Comparison of ENCODE assay signal across 25 mouse cellular contexts in the genomic region with DNA sequence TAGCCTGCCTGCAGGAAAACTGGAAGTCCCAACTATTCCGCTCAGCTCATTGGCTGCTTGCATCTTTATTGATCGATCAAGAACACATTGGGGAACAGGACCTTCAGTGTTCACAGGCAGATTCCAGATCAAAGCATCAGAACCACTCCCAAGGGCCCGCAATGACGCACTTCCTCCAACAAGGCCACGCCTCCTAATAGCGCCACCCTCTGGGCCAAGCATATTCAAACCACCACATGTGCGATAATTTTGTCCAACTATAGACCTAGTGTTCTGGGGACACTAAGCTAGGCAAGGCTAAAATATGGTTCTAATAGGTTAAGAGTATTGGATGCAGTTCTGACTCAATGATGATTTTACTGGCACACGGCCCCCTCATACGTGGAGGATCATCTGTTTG. TPM values are rescaled to one million over a fixed set of nuclear protein-coding genes. Genes with fewer than 3 reads are reported as not detected.
DNase-seq lines count a peak whose midpoint lies in the region; ATAC-seq and TF ChIP-seq lines count a peak whose summit lies in the region.
"Had no signal": no experiment of that assay in that cellular context is flagged by ENCODE, and none has a peak within 500 bp of the region (broad histone marks: within the 10 kb centered on the region; RNA-seq: fewer than 3 reads in every experiment).

No protein-coding gene starts in this region.

- H3K4me3 ChIP-seq in E14TG2a.4 (replicated peaks; ENCODE audit: low read length) (no peak overlapping the region), ES-Bruce4 (ENCODE audit: low read depth, low read length) (no peak overlapping the region)
- H3K4me3 ChIP-seq in stomach, postnatal 0 days (ENCODE audit: low read depth, low read length): no peak overlapping the region
- H3K4me3 ChIP-seq: embryonic facial prominence, embryonic 13.5 days; embryonic facial prominence, embryonic 15.5 days; erythroblast, embryonic 14.5 days; forebrain, embryonic 10.5 days; forebrain, embryonic 12.5 days had no signal

- no peak overlapping the region for H3K4me2 ChIP-seq in stomach, postnatal 0 days (replicated peaks; ENCODE audit: low read depth)
- H3K4me2 ChIP-seq: embryonic facial prominence, embryonic 13.5 days; embryonic facial prominence, embryonic 15.5 days; forebrain, embryonic 12.5 days had no signal

- ATAC-seq in stomach, postnatal 0 days (ENCODE audit: low FRiP score, low TSS enrichment): no peak
- ATAC-seq: activated CD4-positive, CD25-positive, alpha-beta regulatory T cell, adult 4 months; forebrain, embryonic 14.5 days; forebrain, embryonic 16.5 days; Patski had no signal

- no peak for TF ChIP-seq EP300 in ES-Bruce4 (IDR thresholded peaks at IDR 0.05; ENCODE audit: insufficient read depth, low read depth, low read length)
- TF ChIP-seq EP300 in stomach, postnatal 0 days (optimal IDR thresholded peaks at IDR 0.05): no peak

- no peak overlapping the region for H3K27ac ChIP-seq in ES-Bruce4 (ENCODE audit: insufficient read depth, low read length)
- H3K27ac ChIP-seq in stomach, postnatal 0 days (replicated peaks): no peak overlapping the region
- H3K27ac ChIP-seq: embryonic facial prominence, embryonic 13.5 days; embryonic facial prominence, embryonic 15.5 days; forebrain, embryonic 10.5 days; forebrain, embryonic 12.5 days had no signal

- H3K4me1 ChIP-seq in E14TG2a.4 (replicated peaks; ENCODE audit: low read depth, low read length) (peaks cover 29% of the 10 kb centered on the region), ES-Bruce4 (ENCODE audit: control insufficient read depth, insufficient read depth, low read length) (no peaks in the 10 kb centered on the region)
- peaks cover 3% of the 10 kb centered on the region; the same call in 1 of the 2 replicates for H3K4me1 ChIP-seq in stomach, postnatal 0 days (replicated peaks; ENCODE audit: control insufficient read depth, insufficient read depth)

- no peak for TF ChIP-seq POLR2A in ES-Bruce4 (IDR thresholded peaks at IDR 0.05; ENCODE audit: insufficient read depth, low read length)

- no peak overlapping the region for H3K9ac ChIP-seq in ES-Bruce4 (ENCODE audit: low read depth, poor library complexity, severe bottlenecking)
- H3K9ac ChIP-seq in stomach, postnatal 0 days (ENCODE audit: low read length): no peak overlapping the region
- H3K9ac ChIP-seq: embryonic facial prominence, embryonic 13.5 days; embryonic facial prominence, embryonic 15.5 days; forebrain, embryonic 12.5 days had no signal

- TF ChIP-seq CTCF in E14TG2a.4 (conservative IDR thresholded peaks at IDR 0.05; ENCODE audit: low read length): peak; percentile 20
- peak; percentile 30 for TF ChIP-seq CTCF in ES-Bruce4 (IDR thresholded peaks at IDR 0.05; ENCODE audit: low read depth, low read length)
- TF ChIP-seq CTCF in stomach, postnatal 0 days (IDR thresholded peaks at IDR 0.05; ENCODE audit: low read depth): no peak

- peak; percentile 80 for DNase-seq in R1 (ENCODE audit: low read depth, low spot score)
- no peak for DNase-seq in layer of hippocampus, adult 11-12 months (ENCODE audit: low spot score)
- no peak for DNase-seq in stomach, postnatal 0 days (ENCODE audit: low spot score)
- no peak for DNase-seq in adrenal gland, adult 2 months
- DNase-seq: adrenal gland, postnatal 10 days; adrenal gland, postnatal 25 days; cerebellum, adult 11 months; cerebellum, adult 18-20 months; cerebellum, adult 8-10 months; cerebellum, adult 9-11 months; cerebellum, postnatal 14 days; cerebellum, postnatal 36 days; embryo, embryonic 11 days had no signal

- WGBS in stomach, postnatal 0 days: 90% methylated on average over 9 of the region's 9 CpGs

- H3K9me3 ChIP-seq in E14TG2a.4 (ENCODE audit: low read length) (no peaks in the 10 kb centered on the region), ES-Bruce4 (replicated peaks; ENCODE audit: control insufficient read depth, insufficient read depth, low read length, poor library complexity, severe bottlenecking) (no peaks in the 10 kb centered on the region)
- H3K9me3 ChIP-seq in stomach, postnatal 0 days (ENCODE audit: control insufficient read depth, low read length): no peaks in the 10 kb centered on the region
- H3K9me3 ChIP-seq: embryonic facial prominence, embryonic 13.5 days; embryonic facial prominence, embryonic 15.5 days; forebrain, embryonic 10.5 days; forebrain, embryonic 12.5 days; G1E had no signal

- H3K36me3 ChIP-seq in E14TG2a.4 (ENCODE audit: insufficient read depth, low read length) (no peaks in the 10 kb centered on the region), ES-Bruce4 (ENCODE audit: control insufficient read depth, insufficient read depth, low read length, poor library complexity, severe bottlenecking) (no peaks in the 10 kb centered on the region)
- H3K36me3 ChIP-seq in stomach, postnatal 0 days (ENCODE audit: control insufficient read depth, insufficient read depth, low read length): no peaks in the 10 kb centered on the region
- H3K36me3 ChIP-seq: embryonic facial prominence, embryonic 13.5 days; embryonic facial prominence, embryonic 15.5 days; forebrain, embryonic 10.5 days; forebrain, embryonic 12.5 days; G1E had no signal

- H3K27me3 ChIP-seq in E14TG2a.4 (ENCODE audit: insufficient read depth, low read length): no peaks in the 10 kb centered on the region
- no peaks in the 10 kb centered on the region for H3K27me3 ChIP-seq in ES-Bruce4 (ENCODE audit: control insufficient read depth, insufficient read depth, low read length, poor library complexity, severe bottlenecking)
- no peaks in the 10 kb centered on the region for H3K27me3 ChIP-seq in stomach, postnatal 0 days (ENCODE audit: control insufficient read depth, insufficient read depth, low read length)
- H3K27me3 ChIP-seq: embryonic facial prominence, embryonic 13.5 days; embryonic facial prominence, embryonic 15.5 days; forebrain, embryonic 12.5 days; Patski had no signal

RNA-seq across cellular contexts. Expression of a gene that starts 15.7 kb away (rescaled TPM):
- 143 and 151 TPM in 2 replicates for polyA plus RNA-seq in ES-Bruce4 (2011; ENCODE audit: insufficient read depth, insufficient read length, low read depth, missing spikeins)
- 51.5 and 51.9 TPM in 2 replicates for polyA plus RNA-seq in stomach, postnatal 0 days (2015; fragmentation: Nextera tagmentation; extraction: Ambion mirVana)
- total RNA-seq in adrenal gland, adult 2 months (2021): 100 to 1,000 TPM; 125 to 177 TPM
- polyA plus RNA-seq in adrenal gland, adult 2 months (2012; rRNA removed): 28.1 and 28.3 TPM in 2 replicates
